Mouse (Mus musculus) heart, postnatal 25 days (tissue): ENCODE measurements around the gene Pet100. TPM values are rescaled to one million over a fixed set of nuclear protein-coding genes. Genes with fewer than 3 reads are reported as not detected.

Experiments
- DNase-seq: peaks from one replicate; pipeline ENCODE4 v3.0.0; 2022; ENCODE audit warnings: low spot score
- intact Hi-C: fragments of 180-260 bp; cut with DNase I; formaldehyde crosslinking; loops from one replicate; pipeline ENCODE4 v1.15.1; 2025
- total RNA-seq, 2 experiments: library from RNA; stranded (reverse); gene quantifications; 2 replicates each; pipeline ENCODE4 v1.2.3; 2021

Pet100 gene
- total RNA-seq, 2 experiments from 2014 or later = 70.6 to 80.3 TPM

DNA sequence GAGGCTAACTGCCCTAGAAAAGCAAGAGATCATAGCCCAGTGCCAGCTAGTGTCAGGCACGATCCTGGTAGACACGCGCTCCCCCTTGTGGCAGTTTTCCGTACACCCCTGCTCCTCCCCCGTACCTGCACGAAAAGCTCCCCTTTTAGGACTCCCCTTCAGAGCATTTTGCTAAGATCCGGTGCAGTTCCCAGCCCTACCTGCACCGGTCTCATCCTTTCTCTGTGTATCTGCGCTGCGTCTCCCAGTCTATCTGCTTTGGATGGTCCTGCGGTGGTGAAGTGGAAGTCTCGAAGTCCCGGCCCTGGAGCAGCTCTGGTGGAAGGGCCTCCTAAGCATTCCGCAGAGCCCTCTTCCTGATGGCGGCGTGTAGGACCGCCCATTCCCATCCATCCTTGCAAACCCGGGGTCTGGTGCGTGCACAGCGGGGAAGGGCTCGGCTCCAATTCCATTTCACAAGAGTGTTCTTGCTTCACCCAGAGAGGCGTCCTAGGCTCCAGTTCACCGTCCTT, 50.7 kb downstream of the Pet100 start, which contains the start of gene Fcor:
Gene Fcor (minus strand): TSS at position 383 of the 512 bp plus-strand sequence.
- peak; percentile 53 for DNase-seq
- intact Hi-C loops = loop anchor here (1.0 to 2.0 kb wide), 4 partner anchors 47 to 313 kb away; partner anchors contain the start of gene Pcp2

DNA sequence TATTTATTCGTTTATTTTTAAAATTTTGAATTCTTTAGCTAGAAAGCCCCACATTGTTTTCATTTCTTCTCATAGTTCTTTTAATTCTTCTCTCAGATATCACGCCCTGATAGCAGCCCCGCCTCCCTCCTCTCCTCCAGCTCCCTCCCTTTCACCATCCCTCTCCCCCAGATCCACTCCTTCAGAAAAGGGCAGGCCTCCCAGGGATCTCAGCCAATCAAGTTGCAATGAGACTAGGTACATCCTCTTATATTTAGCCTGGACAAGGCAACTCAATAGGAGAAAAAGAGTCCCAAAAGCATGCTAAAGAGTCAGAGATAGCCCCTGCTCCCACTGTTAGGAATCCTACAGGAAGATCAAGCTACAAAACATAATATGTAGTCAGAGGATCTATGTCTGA, 53.3 kb downstream of the Pet100 start:
- DNase-seq = no peak
- intact Hi-C loops = no loop called here

Other genes starting within 250 kb of the Pet100 start
- gene Arhgef18, start 228.5 kb upstream of the Pet100 start, total RNA-seq = 10 to 100 TPM; 20.0 to 20.3 TPM
- 1 to 10 TPM; 3.2 to 3.4 TPM for gene Pex11g, start 153.9 kb upstream of the Pet100 start, total RNA-seq
- not detected for gene Tex45, start 150.7 kb upstream of the Pet100 start, total RNA-seq
- 10 to 100 TPM; 27.2 to 28.6 TPM for gene Zfp358, start 128.4 kb upstream of the Pet100 start, total RNA-seq
- gene Mcoln1, start 121.1 kb upstream of the Pet100 start, total RNA-seq = 10 to 100 TPM; 18.5 to 22.0 TPM
- 10 to 100 TPM; 10.6 to 11.9 TPM for gene Pnpla6, start 106.2 kb upstream of the Pet100 start, total RNA-seq
- gene C330021F23Rik, start 53.6 kb upstream of the Pet100 start, total RNA-seq = under 1 TPM in 1 of 2 experiments, not detected in 1; 0.25 TPM
- under 1 TPM; 0.47 to 0.67 TPM for gene Camsap3, start 34.3 kb upstream of the Pet100 start, total RNA-seq
- gene Xab2, start 232 bp upstream of the Pet100 start, total RNA-seq = 10 to 100 TPM; 14.5 to 14.9 TPM
- gene Pcp2, start 4.0 kb downstream of the Pet100 start, total RNA-seq = not detected
- gene Stxbp2, start 9.4 kb downstream of the Pet100 start, total RNA-seq = 1 to 10 TPM; 4.5 to 4.8 TPM
- 1 to 10 TPM in 1 of 2 experiments, under 1 TPM in 1; 0.70 to 3.7 TPM for gene Retn, start 34.2 kb downstream of the Pet100 start, total RNA-seq
- gene Mcemp1, start 44.2 kb downstream of the Pet100 start, total RNA-seq = under 1 TPM; 0.22 to 0.34 TPM
- 1 to 10 TPM in 1 of 2 experiments, not detected in 1; 2.2 TPM for gene Fcor, start 50.8 kb downstream of the Pet100 start, total RNA-seq
- gene Trappc5, start 54.8 kb downstream of the Pet100 start, total RNA-seq = 10 to 100 TPM; 19.1 to 19.3 TPM
- gene Fcer2a, start 72.6 kb downstream of the Pet100 start, total RNA-seq = under 1 TPM; 0.29 to 0.59 TPM
- under 1 TPM; 0.65 to 0.67 TPM for gene Clec4g, start 99.1 kb downstream of the Pet100 start, total RNA-seq
- under 1 TPM; 0.22 to 0.42 TPM for gene Cd209a, start 127.4 kb downstream of the Pet100 start, total RNA-seq
- not detected for gene Cd209e, start 232.8 kb downstream of the Pet100 start, total RNA-seq